Mouse (Mus musculus) kidney, embryonic 15.5 days (tissue): ENCODE results near the gene Eps8. TPM values are rescaled to one million over a fixed set of nuclear protein-coding genes. Genes with fewer than 3 reads are reported as not detected.

Experiments
- ATAC-seq: fragments of 200-750 bp; cut with Nextera tagmentation; replicated peaks from 2 replicates; pipeline ENCODE4 v1.8.0; 2017; ENCODE audit warnings: moderate TSS enrichment; ENCODE audit not compliant: low FRiP score
- H3K27ac ChIP-seq: fragments of 300-500 bp; sonication (generic); 2 replicates; pipeline ENCODE4 v1.5.1; 2015; ENCODE audit warnings: mild to moderate bottlenecking, inconsistent platforms
- H3K27me3 ChIP-seq: fragments of 300-500 bp; sonication (generic); 2 replicates; pipeline ENCODE4 v1.6.1; 2015; ENCODE audit warnings: inconsistent platforms
- H3K36me3 ChIP-seq: fragments of 300-500 bp; sonication (generic); 2 replicates; pipeline ENCODE4 v1.6.1; 2015; ENCODE audit warnings: inconsistent platforms
- H3K4me1 ChIP-seq: fragments of 300-500 bp; sonication (generic); 2 replicates; pipeline ENCODE4 v1.6.1; 2015; ENCODE audit warnings: inconsistent platforms
- H3K4me2 ChIP-seq: fragments of 300-500 bp; sonication (generic); 2 replicates; pipeline ENCODE4 v1.6.1; 2015; ENCODE audit warnings: moderate library complexity, mild to moderate bottlenecking, inconsistent platforms
- H3K4me3 ChIP-seq: fragments of 300-500 bp; sonication (generic); replicated peaks from 2 replicates; pipeline ENCODE4 v1.5.1; 2015; ENCODE audit warnings: mild to moderate bottlenecking, inconsistent platforms
- H3K9ac ChIP-seq: fragments of 300-500 bp; sonication (generic); 2 replicates; pipeline ENCODE4 v1.6.1; 2015; ENCODE audit warnings: mild to moderate bottlenecking, inconsistent platforms
- H3K9me3 ChIP-seq: fragments of 300-500 bp; sonication (generic); replicated peaks from 2 replicates; pipeline ENCODE4 v1.6.1; 2016; ENCODE audit warnings: inconsistent platforms
- WGBS: fragments of 180-500 bp; shearing (Covaris S2); methylation state at CpG from one replicate; pipeline ENCODE4 v1.1.7; 2015; ENCODE audit warnings: mixed read lengths; 5-methylcytosine and 5-hydroxymethylcytosine counted together
- polyA plus RNA-seq: library from polyadenylated mRNA; unstranded; fragments of >200 nt; fragmentation: Nextera tagmentation; extraction: Ambion mirVana; gene quantifications from 2 replicates; pipeline ENCODE4 v1.2.1, GENCODE M21; 2015

Eps8 gene
- polyA plus RNA-seq, 1 experiment from 2014 or later, result 31.1 TPM

DNA sequence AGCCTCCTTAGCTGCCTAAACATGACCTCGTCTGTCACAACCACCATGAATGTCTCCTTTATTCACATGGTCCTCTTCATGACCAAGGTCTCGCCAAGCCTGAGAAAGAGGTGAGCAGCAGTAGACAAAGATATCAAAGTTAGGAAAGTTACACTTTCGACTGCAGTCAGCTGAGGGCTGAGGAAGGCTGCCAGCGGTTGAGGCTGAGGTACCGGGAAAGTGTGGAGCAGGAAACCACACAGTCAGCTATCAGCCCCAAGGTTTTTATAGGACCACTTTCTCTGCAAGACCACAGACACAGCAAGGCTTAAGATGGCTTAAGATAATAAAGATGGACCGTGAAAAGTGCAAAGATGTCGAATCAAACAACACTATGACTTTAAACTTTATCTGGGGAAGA, 17.2 kb downstream of the Eps8 start:
- WGBS, result 72% methylated on average over 7 of the region's 7 CpGs
- H3K27me3 ChIP-seq, result no peaks in the 10 kb centered on the region
- H3K9me3 ChIP-seq, result no peaks in the 10 kb centered on the region
- H3K4me1 ChIP-seq, result no peaks in the 10 kb centered on the region
- H3K36me3 ChIP-seq, result no peaks in the 10 kb centered on the region
- H3K27ac ChIP-seq, result no peak overlapping the region
- ATAC-seq, result no peak
- no peak overlapping the region for H3K4me3 ChIP-seq
- H3K9ac ChIP-seq, result no peak overlapping the region
- H3K4me2 ChIP-seq, result no peak overlapping the region

DNA sequence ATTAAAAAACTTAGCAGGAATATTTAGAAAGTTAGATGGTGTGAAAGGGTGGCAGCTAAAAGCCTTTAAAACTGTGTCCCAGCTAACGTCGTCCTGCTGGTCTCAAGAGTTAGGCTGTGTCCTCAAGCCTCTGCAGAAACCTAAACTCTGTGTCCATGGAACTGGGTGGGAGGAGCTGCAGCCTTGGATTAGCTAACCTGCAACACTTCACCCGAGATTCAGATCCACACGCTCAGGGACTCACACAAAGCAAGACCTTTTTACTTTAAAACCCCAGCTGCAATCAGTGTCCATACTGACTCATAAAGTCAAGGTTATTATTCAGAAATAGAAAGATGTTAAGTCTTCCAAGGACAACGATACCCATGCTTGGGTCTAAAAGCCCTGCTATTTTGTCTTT, 18.5 kb downstream of the Eps8 start:
- Histone ChIP-seq H3K4me2 (no peak overlapping the region), H3K9me3 (no peaks in the 10 kb centered on the region), H3K4me1 (no peaks in the 10 kb centered on the region), H3K27ac (no peak overlapping the region), H3K36me3 (no peaks in the 10 kb centered on the region), H3K27me3 (no peaks in the 10 kb centered on the region), H3K4me3 (no peak overlapping the region), H3K9ac (no peak overlapping the region)
- ATAC-seq, result no peak
- 82% methylated on average over 5 of the region's 5 CpGs for WGBS

DNA sequence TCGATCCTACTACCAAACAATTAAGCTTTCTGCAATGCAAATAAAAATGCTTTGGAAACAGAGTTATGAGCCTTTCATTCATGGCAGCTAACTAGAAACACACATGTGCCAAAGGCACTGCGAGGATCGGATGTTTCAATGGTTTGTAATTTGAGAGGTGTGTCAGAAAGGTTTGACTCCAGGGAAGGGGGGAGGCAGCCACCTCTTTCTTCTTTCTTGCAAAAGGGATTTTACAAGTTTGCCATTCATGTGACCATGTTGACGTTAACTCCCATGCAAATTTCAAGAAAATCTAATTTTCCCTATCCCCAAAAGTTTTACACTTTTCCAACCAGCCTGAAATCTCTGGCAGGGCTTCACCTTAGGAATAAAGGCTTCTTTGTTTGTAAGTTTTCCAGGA, 21.1 kb downstream of the Eps8 start:
- ATAC-seq, result no peak
- 20% methylated on average over 4 of the region's 4 CpGs for WGBS
- Histone ChIP-seq H3K9me3 (no peaks in the 10 kb centered on the region), H3K4me1 (peaks cover 4% of the 10 kb centered on the region; the same call in 1 of the 2 replicates), H3K27ac (no peak overlapping the region), H3K9ac (no peak overlapping the region), H3K4me2 (no peak overlapping the region), H3K4me3 (no peak overlapping the region), H3K36me3 (no peaks in the 10 kb centered on the region), H3K27me3 (no peaks in the 10 kb centered on the region)

DNA sequence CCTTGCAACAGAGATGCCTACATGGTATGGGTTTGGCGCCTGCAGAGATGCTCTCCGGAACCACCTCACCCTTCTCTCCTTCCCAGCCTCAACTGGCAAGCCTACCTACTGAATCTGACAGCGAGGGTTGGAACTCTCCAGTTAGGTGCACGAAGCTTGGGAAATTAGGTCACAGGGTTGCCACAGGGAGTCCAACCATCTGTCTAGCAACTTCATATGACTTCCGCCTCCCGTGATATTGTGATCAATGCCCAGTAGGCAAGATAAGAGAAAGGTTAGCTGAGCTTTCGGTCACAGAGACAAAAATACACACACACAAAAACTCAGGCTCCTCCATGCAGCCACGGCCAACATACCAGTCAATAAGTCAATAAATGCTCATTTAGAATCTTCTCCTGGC, 21.6 kb downstream of the Eps8 start:
- Histone ChIP-seq H3K36me3 (no peaks in the 10 kb centered on the region), H3K4me3 (no peak overlapping the region), H3K27ac (no peak overlapping the region), H3K9me3 (no peaks in the 10 kb centered on the region), H3K4me1 (peaks cover 4% of the 10 kb centered on the region; the same call in 1 of the 2 replicates), H3K4me2 (no peak overlapping the region), H3K27me3 (no peaks in the 10 kb centered on the region), H3K9ac (no peak overlapping the region)
- 85% methylated on average over 8 of the region's 8 CpGs for WGBS
- no peak for ATAC-seq

DNA sequence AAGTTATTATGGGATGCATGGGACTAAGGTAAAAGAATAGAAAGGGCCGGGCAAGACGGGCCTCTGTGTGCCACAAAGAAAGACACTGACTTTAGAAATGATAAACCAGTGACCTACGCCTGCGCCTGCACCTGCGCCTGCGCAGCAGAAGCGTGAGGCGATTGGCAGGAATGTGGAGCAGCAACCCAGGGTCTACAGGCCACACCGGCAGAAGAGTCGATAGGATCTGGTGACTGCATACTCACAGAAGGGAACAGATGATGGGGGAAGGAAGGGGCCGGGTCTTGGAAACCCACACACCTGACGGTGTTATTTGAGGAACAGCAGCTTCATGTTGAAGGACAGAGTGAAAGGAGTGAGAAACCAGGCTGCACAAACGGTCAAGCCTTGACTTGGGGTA, 24.3 kb downstream of the Eps8 start:
- Histone ChIP-seq H3K9ac (no peak overlapping the region), H3K27me3 (no peaks in the 10 kb centered on the region), H3K4me3 (no peak overlapping the region), H3K27ac (no peak overlapping the region), H3K4me1 (peaks cover 4% of the 10 kb centered on the region; the same call in 1 of the 2 replicates), H3K9me3 (no peaks in the 10 kb centered on the region), H3K4me2 (no peak overlapping the region), H3K36me3 (no peaks in the 10 kb centered on the region)
- WGBS, result 89% methylated on average over 13 of the region's 13 CpGs
- no peak for ATAC-seq

DNA sequence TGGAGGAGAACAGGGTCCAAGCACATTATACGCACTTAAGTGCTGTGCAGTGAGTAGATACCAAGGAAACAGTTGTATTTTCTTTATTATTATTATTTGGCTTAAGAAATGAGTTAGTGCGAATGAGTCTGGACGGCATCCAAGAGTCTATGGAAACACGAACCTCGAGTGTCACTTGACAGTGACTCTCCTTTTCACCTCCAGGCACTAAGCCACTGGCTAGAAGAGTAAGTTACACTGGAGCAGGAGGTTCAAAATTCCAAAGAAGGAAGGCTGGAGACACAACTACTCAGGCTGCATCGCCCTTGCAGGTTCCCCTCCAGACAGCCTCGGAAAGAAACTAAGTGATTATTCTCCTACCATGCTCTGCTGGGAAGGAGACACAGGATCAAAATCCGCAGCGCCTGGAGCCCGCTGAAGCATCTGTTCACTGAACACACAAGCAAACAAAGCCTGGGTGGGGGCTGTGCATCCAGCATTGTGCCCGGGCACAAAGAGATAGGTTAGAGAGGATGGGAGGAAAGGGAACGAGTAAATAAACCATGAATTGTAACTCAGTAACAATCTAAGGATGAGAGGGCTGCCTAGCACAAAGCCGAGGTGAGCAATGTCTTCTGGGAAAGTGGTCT, 25.0 kb downstream of the Eps8 start:
- Histone ChIP-seq H3K9me3 (no peaks in the 10 kb centered on the region), H3K4me2 (no peak overlapping the region), H3K27me3 (no peaks in the 10 kb centered on the region), H3K27ac (no peak overlapping the region), H3K4me1 (peaks cover 4% of the 10 kb centered on the region; the same call in 1 of the 2 replicates), H3K9ac (no peak overlapping the region), H3K4me3 (no peak overlapping the region), H3K36me3 (no peaks in the 10 kb centered on the region)
- 65% methylated on average over 13 of the region's 13 CpGs for WGBS
- 0 out of 2 replicates have a peak, but pooled peaks have one; percentile 33 for ATAC-seq

DNA sequence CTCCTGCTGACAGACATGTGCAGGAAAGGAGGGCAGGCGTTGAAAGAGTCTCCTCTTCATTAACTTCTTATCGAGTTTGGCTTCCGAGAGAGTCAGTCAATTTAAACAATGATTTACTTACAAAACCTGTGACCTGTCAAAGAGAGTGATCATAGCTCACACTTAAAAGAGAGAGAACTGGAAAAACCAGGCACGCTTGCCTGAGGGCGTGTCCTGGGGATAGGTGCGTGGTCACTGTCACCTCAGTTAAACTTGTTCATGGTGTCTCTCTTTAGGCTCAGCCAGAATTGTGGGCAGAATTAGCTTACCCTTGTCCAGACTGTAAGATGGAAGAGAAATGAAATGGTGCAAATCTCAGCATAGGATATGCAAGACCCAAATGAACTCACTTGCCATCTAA, 26.0 kb downstream of the Eps8 start:
- 80% methylated on average over 6 of the region's 6 CpGs for WGBS
- no peaks in the 10 kb centered on the region for H3K9me3 ChIP-seq
- no peak overlapping the region for H3K27ac ChIP-seq
- peaks cover 4% of the 10 kb centered on the region; the same call in 1 of the 2 replicates for H3K4me1 ChIP-seq
- H3K9ac ChIP-seq, result no peak overlapping the region
- no peaks in the 10 kb centered on the region for H3K27me3 ChIP-seq
- no peak overlapping the region for H3K4me3 ChIP-seq
- no peak for ATAC-seq
- no peak overlapping the region for H3K4me2 ChIP-seq
- no peaks in the 10 kb centered on the region for H3K36me3 ChIP-seq

DNA sequence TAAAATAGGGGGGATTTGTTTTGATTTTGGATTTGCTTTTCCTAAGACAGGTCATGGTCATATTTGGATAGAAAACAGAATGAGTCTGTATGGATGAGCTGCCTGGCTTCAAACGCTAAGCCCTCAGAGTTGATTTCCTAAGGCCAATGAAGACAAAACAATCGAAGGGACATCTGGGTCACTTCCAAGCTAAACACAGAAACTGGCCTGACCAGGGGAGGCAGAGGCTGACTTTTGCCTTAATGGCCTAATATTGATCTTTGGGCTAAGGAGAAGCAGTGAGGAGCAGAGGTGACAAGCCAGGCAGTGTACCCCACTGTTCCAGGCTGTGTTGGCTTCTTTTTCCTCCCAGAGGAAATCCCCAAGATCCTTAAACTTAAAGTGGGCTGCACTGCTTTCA, 33.7 kb downstream of the Eps8 start:
- Histone ChIP-seq H3K4me2 (no peak overlapping the region), H3K4me1 (no peaks in the 10 kb centered on the region), H3K27ac (no peak overlapping the region), H3K4me3 (no peak overlapping the region), H3K36me3 (no peaks in the 10 kb centered on the region), H3K27me3 (no peaks in the 10 kb centered on the region), H3K9ac (no peak overlapping the region), H3K9me3 (no peaks in the 10 kb centered on the region)
- WGBS, result 54% methylated on average over 2 of the region's 2 CpGs
- no peak for ATAC-seq

DNA sequence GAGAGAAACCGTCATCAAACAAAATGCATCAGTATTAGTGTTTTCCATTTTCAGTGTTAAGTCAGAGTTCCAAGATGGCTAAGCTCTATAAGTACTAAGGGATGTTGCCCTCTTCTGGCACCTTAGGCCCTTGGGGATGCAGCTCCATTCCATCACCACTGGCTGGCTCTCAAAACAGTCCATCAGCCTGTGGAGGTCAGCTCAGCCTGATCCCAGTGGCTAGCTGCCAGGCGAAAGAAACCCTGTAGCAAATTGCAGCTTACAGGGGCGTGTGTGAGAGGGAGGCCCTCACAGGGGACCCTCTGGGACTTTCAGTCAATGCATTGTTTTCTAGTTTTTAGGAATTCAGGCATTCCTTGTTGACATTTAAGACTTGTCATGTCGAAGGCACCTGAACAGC, 40.8 kb downstream of the Eps8 start:
- Histone ChIP-seq H3K9me3 (no peaks in the 10 kb centered on the region), H3K4me2 (no peak overlapping the region), H3K27me3 (no peaks in the 10 kb centered on the region), H3K27ac (no peak overlapping the region), H3K4me1 (no peaks in the 10 kb centered on the region; the same call in 1 of the 2 replicates), H3K36me3 (no peaks in the 10 kb centered on the region), H3K4me3 (no peak overlapping the region), H3K9ac (no peak overlapping the region)
- peak; percentile 43; the same call in 1 of the 2 replicates for ATAC-seq
- WGBS, result 51% methylated on average over 4 of the region's 4 CpGs

DNA sequence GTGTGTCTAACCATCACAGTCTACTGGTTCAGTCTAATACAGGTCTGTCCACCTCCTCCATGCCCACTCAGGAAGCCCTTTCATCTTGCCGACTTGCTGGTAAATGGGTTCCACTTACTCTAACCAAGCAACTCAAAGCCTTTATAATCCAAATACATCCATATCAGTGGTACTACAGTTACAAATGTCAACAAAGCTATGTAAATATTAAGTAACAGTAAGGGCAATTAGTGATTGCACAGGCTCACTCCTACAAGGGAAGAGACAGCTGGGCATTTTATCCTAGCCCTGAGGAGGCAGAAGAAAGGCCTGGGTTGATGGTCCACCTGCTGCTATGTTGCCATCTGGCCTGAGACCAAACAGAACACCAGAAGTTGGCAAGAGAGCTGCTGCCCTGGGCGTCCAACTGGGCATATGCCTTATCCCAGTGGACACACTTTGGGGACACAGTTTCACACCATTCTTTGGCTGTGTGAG, 42.6 kb downstream of the Eps8 start:
- no peak overlapping the region for H3K27ac ChIP-seq
- 60% methylated on average over 2 of the region's 2 CpGs for whole genome bisulfite sequencing
- H3K27me3 ChIP-seq, result no peaks in the 10 kb centered on the region
- H3K4me1 ChIP-seq, result no peaks in the 10 kb centered on the region; the same call in 1 of the 2 replicates
- no peak overlapping the region for H3K4me2 ChIP-seq
- no peak overlapping the region for H3K4me3 ChIP-seq
- no peaks in the 10 kb centered on the region for H3K9me3 ChIP-seq
- ATAC-seq, result no peak
- H3K9ac ChIP-seq, result no peak overlapping the region
- H3K36me3 ChIP-seq, result no peaks in the 10 kb centered on the region

DNA sequence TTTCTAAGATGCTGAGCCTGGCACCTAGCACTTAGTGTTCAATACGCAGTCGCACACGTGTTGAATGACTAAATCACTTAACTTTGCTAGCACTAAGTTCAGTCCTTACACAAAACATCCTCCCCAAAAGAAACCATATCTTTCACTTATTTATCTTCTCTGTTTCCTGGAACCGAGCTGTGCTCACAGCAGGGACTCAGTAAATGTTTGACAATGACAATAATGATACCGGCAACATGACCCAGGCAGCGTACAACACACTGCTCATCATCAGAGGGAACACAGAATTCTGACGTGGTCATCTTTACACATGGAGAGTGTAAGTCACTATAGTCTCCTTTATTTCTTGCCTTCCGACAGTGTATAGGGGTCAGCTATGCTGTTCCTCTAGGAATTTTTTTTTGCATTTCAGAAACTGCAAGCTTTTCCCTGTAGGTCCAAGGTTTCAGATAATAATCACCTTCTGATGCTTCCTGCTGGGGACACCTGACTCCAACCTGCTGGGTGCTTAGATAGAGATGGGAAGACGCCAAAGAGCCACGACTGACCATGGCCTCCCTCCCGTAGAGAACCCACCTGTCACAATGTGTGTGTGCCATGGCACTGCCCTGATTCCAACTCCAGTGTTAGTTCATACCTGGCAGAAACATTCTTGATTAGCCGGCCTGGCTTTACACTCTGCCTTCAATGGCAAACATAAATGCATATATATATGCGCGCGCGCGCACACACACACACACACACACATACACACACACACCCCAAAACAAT, 46.3 kb downstream of the Eps8 start:
- H3K27ac ChIP-seq, result no peak overlapping the region
- H3K4me3 ChIP-seq, result no peak overlapping the region
- no peaks in the 10 kb centered on the region for H3K4me1 ChIP-seq
- H3K4me2 ChIP-seq, result no peak overlapping the region
- no peak overlapping the region for H3K9ac ChIP-seq
- no peaks in the 10 kb centered on the region for H3K9me3 ChIP-seq
- WGBS, result 92% methylated on average over 17 of the region's 17 CpGs
- ATAC-seq, result no peak
- no peaks in the 10 kb centered on the region for H3K36me3 ChIP-seq
- no peaks in the 10 kb centered on the region for H3K27me3 ChIP-seq

DNA sequence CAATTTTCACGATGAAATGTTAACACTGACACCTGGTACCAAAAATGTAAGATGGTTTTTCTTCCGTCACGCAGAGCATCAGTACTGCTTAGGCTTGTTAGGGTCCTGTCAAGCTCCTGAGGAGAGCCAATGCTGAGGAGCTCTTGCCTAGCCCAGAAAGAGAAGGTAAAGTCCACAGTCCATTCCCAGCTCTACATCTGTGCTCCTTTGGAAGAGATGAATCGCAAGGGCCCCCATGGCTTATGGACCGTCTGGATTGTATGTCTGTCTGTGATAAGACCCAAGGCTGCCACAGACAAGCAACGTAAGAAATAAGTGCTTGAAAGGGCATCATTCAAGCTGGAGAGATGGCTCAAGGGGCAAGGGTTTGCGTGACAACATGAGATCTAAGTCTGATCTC, 48.1 kb downstream of the Eps8 start:
- no peaks in the 10 kb centered on the region for H3K36me3 ChIP-seq
- no peaks in the 10 kb centered on the region for H3K4me1 ChIP-seq
- no peak overlapping the region for H3K9ac ChIP-seq
- H3K9me3 ChIP-seq, result no peaks in the 10 kb centered on the region
- no peak for ATAC-seq
- no peak overlapping the region for H3K4me3 ChIP-seq
- H3K27ac ChIP-seq, result no peak overlapping the region
- H3K4me2 ChIP-seq, result no peak overlapping the region
- no peaks in the 10 kb centered on the region for H3K27me3 ChIP-seq
- WGBS, result 87% methylated on average over 7 of the region's 7 CpGs
